Mouse (Mus musculus) testis, adult 2 months (tissue): ENCODE data around the gene Tsen54.

ENCODE experiments used
- CTCF ChIP-seq: fragments of 200-500 bp; IDR thresholded peaks from 2 replicates; pipeline ENCODE4 v1.5.1; 2012; ENCODE audit warnings: low read depth, mild to moderate bottlenecking, inconsistent platforms, low read length, moderate library complexity; ENCODE audit not compliant: control insufficient read depth, insufficient read depth, insufficient replicate concordance
- POLR2A ChIP-seq: fragments of 200-500 bp; IDR thresholded peaks from 2 replicates; pipeline ENCODE4 v1.6.1; 2012; ENCODE audit warnings: low read depth, mild to moderate bottlenecking, inconsistent platforms, low read length, moderate library complexity; ENCODE audit not compliant: control insufficient read depth

DNA sequence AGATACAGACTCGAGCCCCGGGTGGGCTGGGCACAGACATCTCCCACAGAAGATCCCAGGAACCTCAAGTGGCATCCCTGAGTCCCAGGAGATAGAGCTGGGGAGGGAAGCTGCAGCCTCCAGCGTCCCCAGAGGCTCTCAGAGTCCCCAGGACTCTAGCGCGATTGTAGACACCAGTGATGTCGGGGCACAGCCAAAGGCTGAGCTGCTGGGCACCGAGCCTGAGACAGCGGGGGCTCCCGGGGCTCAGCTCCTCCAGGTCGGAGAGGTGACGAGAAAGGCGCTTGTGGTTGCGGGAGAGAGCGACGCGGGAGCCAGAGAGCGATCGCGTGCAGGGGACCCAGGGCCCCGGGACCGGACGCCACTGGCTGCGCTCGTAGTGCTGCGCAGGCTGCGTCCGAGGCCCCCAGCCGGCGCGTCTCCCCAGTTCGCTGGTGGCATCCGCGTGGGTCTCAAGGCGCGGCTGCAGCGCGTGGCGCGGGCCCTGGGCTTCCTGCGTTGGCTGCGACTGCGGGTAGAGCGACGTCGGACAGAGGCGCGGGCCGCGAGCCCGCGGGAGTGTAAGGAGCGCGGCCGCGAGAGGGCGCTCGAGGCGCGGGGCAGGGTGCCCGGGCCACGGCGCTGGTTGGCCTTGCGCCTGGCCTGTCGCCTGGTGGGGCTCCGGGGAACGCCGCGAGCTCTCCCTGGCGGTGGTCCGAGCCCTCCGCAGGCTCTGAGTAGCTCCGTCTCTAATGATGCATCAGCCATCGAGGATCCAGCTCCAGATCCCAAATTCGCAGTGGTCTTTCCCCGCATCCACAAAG, 44.8 kb downstream of the Tsen54 start:
- TF ChIP-seq CTCF (peak; percentile 64), POLR2A (no peak)
